Mouse (Mus musculus): ENCODE measurements around the gene Ak7.

- TF ChIP-seq KAT2A (IDR thresholded peaks at IDR 0.05; ENCODE audit: insufficient replicate concordance, low read length) (no peak), CTCF (conservative IDR thresholded peaks at IDR 0.05 in 1 of 2, IDR thresholded peaks at IDR 0.05 in 1 of 2; ENCODE audit: low read depth in 2 of 2, low read length in 2 of 2) (no peak), MEF2A (IDR thresholded peaks at IDR 0.05; ENCODE audit: borderline replicate concordance, low read depth, low read length) (no peak), RAD21 (IDR thresholded peaks at IDR 0.05; ENCODE audit: low read depth, low read length) (no peak), POLR2AphosphoS2 (IDR thresholded peaks at IDR 0.05; ENCODE audit: low read depth, low read length) (no peak), EP300 (IDR thresholded peaks at IDR 0.05; ENCODE audit: low read length) (no peak), SIN3A (IDR thresholded peaks at IDR 0.05; ENCODE audit: low read length) (no peak)
Observed at GRCm38 (mm10) chr12:105758911-105759310, 53.1 kb downstream of the Ak7 start.
